Mouse (Mus musculus) layer of hippocampus, postnatal 10 days (tissue): ENCODE results near the gene C1qtnf9. TPM values are rescaled to one million over a fixed set of nuclear protein-coding genes. Genes with fewer than 3 reads are reported as not detected.

Experiments
- DNase-seq, 2 experiments: peaks; one replicate each; pipeline ENCODE4 v3.0.0; 2021; ENCODE audit warnings: low spot score in 2 of 2
- total RNA-seq, 2 experiments: library from RNA; stranded (reverse); gene quantifications; 2 replicates each; pipeline ENCODE4 v1.2.3; 2021

The C1qtnf9 gene
- total RNA-seq, 2 experiments from 2014 or later, result 0.18 TPM; not detected in 1

DNA sequence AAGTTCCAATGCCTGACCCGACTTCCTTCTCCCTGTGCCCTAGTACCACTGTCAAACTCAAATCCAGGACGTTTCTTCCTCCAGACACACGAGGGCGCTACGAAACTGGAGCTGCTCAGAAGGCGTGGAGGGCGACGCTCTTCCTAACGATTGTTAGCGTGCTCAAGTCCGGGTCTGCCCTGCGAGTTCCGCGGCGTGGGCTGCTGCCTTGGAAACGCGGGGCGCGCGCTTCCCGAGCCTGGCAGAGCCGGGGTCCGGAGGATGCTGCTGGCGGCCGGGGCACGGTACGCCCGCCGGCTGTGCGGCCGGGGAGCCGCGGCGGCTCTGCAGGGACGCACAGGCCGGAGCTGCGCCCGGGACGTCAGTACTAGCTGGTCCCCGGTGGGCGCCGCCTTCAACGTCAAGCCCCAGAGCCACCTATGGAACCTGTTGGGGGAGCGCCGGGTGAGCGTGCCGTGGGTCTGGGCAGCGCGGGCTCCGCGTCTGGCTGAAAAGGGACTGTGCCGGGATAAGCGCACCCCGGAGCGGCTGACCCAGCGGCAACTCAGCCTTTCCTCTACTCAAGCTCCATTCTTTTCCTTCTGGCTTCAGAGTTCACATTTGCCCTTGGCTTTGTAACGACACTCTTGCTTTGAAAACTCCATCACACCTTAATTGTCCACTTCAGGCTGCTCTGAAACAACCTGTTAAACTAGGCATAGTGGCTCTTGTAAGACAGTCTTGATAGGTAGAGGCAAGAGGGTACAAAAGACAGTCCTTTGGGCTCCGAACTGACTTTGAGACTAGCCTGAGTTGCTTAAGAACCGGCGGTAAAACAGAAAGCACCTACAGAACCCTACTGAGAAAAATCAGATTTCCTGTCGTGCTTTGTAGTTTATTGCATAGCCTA lies 16.7 kb downstream of the C1qtnf9 start, which contains the start of gene Mipep:
Gene Mipep, plus strand, starts transcription at position 147 of the 889 bp plus-strand sequence.
- peak; percentile 84 to 88 for DNase-seq

DNA sequence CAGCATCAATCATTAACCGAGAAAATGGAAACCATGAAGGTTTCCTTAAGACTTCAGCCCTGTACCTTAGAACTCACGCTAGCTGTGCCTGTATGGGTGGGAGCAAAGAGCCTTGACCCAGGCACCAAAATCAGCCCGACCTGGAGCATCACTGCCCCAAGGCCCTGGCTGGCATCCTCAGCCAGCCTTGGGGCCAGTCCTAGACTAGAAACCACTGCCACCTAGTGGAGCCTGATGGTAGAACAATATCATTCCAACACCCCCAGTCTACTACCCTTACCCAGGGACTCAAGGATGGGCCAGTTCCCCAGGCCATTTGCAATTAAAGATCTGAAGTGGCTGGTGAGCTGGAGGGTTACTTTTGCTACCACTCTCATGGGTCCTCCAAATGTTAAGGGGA lies 22.2 kb downstream of the C1qtnf9 start:
- peak; percentile 57 to 70 for DNase-seq

GRCm38 (mm10) chr14:60796600-60797322 lies 28.8 kb downstream of the C1qtnf9 start:
- DNase-seq, result no peak

- no peak for DNase-seq
Observed at GRCm38 (mm10) chr14:60797596-60797995, 29.7 kb downstream of the C1qtnf9 start.

DNA sequence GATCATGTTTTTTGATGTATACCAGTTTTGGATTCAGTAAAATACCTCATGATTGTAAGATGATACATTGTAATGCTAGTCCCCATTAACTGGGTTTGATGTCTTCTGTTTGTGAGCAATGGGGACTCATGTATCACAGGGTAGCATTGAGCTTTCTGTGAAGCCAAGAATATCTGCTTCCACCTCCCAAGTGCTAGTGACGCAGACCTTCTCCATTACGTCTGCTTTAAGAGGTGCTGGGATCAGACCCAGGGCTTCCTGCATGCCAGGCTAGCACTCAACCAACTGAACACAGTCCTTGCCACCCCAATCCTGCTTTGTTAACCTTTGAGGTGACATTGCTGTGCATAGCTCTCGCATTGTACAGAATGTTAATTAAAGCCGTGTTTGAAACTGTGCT lies 30.8 kb downstream of the C1qtnf9 start:
- DNase-seq, result no peak

DNA sequence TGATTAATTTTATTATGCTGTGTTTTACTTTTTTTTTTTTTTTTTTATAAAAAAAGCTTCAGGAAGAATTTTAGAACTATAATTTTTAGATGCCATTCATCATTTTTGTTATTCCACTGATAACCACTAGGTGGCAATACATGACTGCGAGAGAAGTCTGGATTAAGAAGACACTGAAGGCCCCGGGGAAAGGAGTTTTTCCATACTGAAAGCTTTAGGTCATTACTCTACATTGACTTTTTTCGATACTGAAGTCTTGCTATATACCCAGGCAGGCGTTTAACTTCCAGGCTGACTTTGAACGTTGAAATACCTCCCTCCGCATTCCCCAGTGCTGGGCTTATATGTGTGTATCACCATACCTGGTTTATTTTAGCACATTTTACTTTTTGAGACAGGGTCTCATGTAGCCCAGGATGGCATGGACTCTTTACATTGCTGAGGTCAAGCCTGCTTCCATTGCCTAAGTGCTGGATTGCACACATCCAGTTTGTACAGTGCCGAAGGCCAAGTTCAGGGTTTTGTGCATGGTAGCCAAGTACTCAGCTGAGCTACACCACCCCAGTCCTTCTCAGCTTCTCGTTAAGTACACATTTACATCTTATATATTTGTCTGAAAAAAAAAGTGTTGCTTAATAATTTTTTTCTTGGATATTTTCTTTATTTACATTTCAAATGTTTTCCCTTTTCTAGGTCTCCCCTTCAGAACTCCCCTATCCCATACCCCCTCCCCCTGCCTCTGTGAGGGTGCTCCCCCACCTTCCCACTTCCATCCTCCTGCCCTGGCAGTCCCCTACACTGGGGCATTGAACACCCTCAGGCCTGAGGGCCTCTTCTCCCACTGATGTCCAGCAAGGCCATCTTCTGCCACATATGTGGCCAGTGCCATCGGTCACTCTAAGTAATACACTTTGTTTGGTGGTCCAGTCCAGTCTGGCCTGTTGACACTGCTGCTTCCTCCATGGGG lies 32.1 kb downstream of the C1qtnf9 start:
- no peak for DNase-seq

DNA sequence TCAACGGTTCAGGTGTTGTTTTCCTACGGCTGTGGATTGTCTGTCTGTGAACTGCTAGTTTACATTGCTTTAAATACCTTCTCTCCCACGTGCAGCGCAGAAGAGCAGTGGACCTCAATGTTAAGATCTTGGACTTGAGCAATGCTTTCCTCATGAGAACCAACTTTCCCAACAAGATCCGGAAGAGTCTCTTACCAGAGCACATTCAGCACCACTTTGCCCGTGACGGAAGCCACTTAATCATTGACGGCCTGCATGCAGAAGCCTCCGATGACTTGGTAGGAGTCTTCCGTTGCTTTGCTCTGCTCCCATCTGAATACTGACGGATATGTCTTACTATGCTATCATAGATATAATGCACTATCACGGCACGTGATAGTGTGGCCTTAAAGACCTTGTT lies 34.1 kb downstream of the C1qtnf9 start:
- no peak for DNase-seq

DNA sequence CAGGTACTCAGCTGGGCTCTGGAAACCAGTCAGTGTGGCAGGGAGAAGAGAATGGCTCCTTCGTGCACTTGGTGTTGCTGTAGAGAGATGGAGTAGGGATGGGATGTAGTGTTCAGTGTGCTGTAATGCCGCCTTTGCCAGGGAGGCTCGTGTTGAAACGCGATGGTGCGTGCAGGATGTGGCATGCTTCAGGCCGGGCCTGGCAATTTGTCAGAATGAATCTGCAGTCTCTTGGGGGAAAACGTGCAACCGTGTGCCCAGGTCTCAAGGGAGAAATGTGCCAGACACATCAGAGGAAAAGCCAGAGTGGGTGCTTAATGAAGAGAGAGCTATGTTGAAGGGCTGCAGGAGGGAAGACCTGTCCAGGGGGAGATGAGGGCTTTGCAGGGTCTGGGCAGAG lies 37.0 kb downstream of the C1qtnf9 start:
- no peak for DNase-seq

GRCm38 (mm10) chr14:60805871-60806270 lies 37.9 kb downstream of the C1qtnf9 start:
- DNase-seq, result no peak

GRCm38 (mm10) chr14:60806891-60807344 lies 39.0 kb downstream of the C1qtnf9 start:
- no peak for DNase-seq

DNA sequence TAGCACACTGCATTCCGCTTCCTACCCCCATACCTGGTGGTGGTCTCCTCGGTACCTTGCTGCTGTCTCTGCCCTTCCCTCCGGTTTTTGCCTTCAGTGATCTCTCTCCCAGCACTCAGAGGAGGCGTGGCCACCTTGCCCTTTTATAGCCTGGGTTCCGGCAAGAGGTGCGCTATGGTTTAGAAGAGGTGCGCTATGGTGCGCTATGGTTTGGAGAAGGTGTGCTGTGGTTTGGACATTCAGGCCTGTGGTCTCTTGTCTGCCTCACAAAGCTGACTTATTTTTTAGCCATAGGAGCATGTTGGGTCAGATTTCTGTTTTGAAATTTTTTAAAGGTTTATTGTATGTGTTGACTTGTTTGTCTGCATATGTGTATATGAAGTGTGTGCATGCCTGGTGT lies 41.9 kb downstream of the C1qtnf9 start:
- no peak for DNase-seq

GRCm38 (mm10) chr14:60811547-60811946 lies 43.6 kb downstream of the C1qtnf9 start:
- DNase-seq, result no peak

DNA sequence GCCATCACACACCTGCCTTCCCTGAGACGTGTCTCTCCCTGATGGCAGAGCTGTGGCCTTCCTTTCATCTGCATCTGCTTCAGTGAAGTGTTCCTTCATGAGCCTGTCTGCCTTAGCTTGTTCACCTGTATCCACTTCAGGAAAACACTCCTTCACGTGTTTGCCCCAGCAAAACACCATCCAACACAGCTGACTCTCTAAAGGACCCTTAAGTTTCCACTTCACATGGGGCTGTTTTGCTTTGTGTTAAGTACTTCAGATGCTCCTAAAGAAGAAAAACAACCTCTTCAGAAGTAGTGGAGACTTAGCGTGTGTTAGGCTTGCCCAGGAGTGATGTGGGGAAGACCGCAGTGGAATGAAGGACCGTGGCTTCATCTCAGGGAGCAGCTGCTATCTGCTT lies 47.2 kb downstream of the C1qtnf9 start:
- DNase-seq, result no peak

GRCm38 (mm10) chr14:60818045-60818444 lies 50.1 kb downstream of the C1qtnf9 start:
- no peak for DNase-seq

GRCm38 (mm10) chr14:60830096-60830495 lies 62.2 kb downstream of the C1qtnf9 start:
- DNase-seq, result no peak

Other genes starting within 250 kb of the C1qtnf9 start
- gene Spata13, start 134.1 kb upstream of the C1qtnf9 start, total RNA-seq, result 10 to 100 TPM; 29.9 to 31.4 TPM
- gene Mipep, start 16.4 kb downstream of the C1qtnf9 start, total RNA-seq, result 10 to 100 TPM; 25.9 to 26.8 TPM